Mouse (Mus musculus) ES-E14 (cell line): ENCODE measurements around the gene Cd40lg. TPM values are rescaled to one million over a fixed set of nuclear protein-coding genes. Genes with fewer than 3 reads are reported as not detected.

Experiments used
- DNase-seq: peaks from one replicate; pipeline ENCODE4 v3.0.0-alpha.2; 2013; ENCODE audit warnings: low read depth, low spot score
- H3K27ac ChIP-seq: 2 replicates; pipeline ENCODE4 v1.5.1; 2012; ENCODE audit warnings: low read depth, mild to moderate bottlenecking, low read length, moderate library complexity, mixed read lengths; ENCODE audit not compliant: poor library complexity, insufficient read depth, severe bottlenecking
- H3K36me3 ChIP-seq: 2 replicates; pipeline ENCODE4 v1.6.1; 2012; ENCODE audit warnings: mild to moderate bottlenecking, low read length, moderate library complexity, mixed read lengths; ENCODE audit not compliant: control insufficient read depth, poor library complexity, insufficient read depth, severe bottlenecking
- H3K4me1 ChIP-seq, 2 experiments: fragments of 150-350 bp in 1 of 2; sonication (generic) in 1 of 2; 2 replicates each; pipeline ENCODE4 v1.6.1; 2012; ENCODE audit warnings: low read length in 2 of 2, mild to moderate bottlenecking in 1 of 2, mixed read lengths in 1 of 2; ENCODE audit not compliant: control insufficient read depth in 2 of 2, insufficient read depth in 2 of 2, poor library complexity in 1 of 2
- H3K4me3 ChIP-seq, 2 experiments: fragments of 150-350 bp in 1 of 2; sonication (generic) in 1 of 2; 2 replicates each; pipeline ENCODE4 v1.5.1; 2012; ENCODE audit warnings: low read length in 2 of 2, low read depth in 1 of 2, mild to moderate bottlenecking in 1 of 2, mixed read lengths in 1 of 2; ENCODE audit not compliant: insufficient read depth in 1 of 2, poor library complexity in 1 of 2, severe bottlenecking in 1 of 2
- H3K9ac ChIP-seq: 2 replicates; pipeline ENCODE4 v1.6.1; 2012; ENCODE audit warnings: low read depth, mild to moderate bottlenecking, low read length, mixed read lengths; ENCODE audit not compliant: poor library complexity, insufficient read depth, severe bottlenecking
- H3K9me3 ChIP-seq: fragments of 150-350 bp; sonication (generic); 2 replicates; pipeline ENCODE4 v1.6.1; 2012; ENCODE audit warnings: low read depth, mild to moderate bottlenecking, low read length; ENCODE audit not compliant: control insufficient read depth, insufficient read depth
- CHD2 ChIP-seq: IDR thresholded peaks from 2 replicates; pipeline ENCODE4 v1.6.1; 2014; ENCODE audit warnings: mild to moderate bottlenecking, low read depth, low read length, inconsistent platforms
- HCFC1 ChIP-seq: IDR thresholded peaks from 2 replicates; pipeline ENCODE4 v1.6.1; 2012; ENCODE audit warnings: low read length, inconsistent platforms, borderline replicate concordance; ENCODE audit not compliant: insufficient read depth
- MAFK ChIP-seq: IDR thresholded peaks from 2 replicates; pipeline ENCODE4 v1.6.1; 2014; ENCODE audit warnings: mild to moderate bottlenecking, low read depth, low read length, inconsistent platforms; ENCODE audit not compliant: insufficient read depth
- ZC3H11A ChIP-seq: IDR thresholded peaks from 2 replicates; pipeline ENCODE4 v1.6.1; 2012; ENCODE audit warnings: low read depth, mild to moderate bottlenecking, inconsistent platforms, low read length, borderline replicate concordance
- ZNF384 ChIP-seq: IDR thresholded peaks from 2 replicates; pipeline ENCODE4 v1.6.1; 2012; ENCODE audit warnings: low read depth, low read length, inconsistent platforms
- in situ Hi-C, 2 experiments: fragments of 600-800 bp; cut with MboI; formaldehyde crosslinking; loops; one replicate each; pipeline ENCODE4 v1.15.1; 2025; ENCODE audit warnings: low sequenced_read_pairs in 2 of 2, inconsistent platforms in 1 of 2; ENCODE audit not compliant: unreplicated experiment in 2 of 2
- total RNA-seq: library from RNA; depleted of rRNA; stranded (reverse); fragments of 300-350 nt; gene quantifications from 2 replicates; pipeline ENCODE4 v1.2.3, GENCODE M21; 2012; rRNA removed

The Cd40lg gene
- not detected in 2 replicates for total RNA-seq

DNA sequence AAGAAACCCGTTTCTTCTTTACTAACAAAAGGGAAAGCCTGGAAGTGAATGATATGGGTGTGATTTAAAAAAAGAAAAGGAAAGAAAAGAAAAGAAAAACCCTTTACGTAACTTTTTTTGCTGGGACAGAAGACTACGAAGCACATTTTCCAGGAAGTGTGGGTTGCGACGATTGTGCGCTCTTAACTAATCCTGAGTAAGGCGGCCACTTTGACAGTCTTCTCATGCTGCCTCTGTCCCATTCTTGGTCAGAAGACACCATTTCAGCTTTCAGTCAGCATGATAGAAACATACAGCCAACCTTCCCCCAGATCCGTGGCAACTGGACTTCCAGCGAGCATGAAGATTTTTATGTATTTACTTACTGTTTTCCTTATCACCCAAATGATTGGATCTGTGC lies at the start of gene Cd40lg:
Cd40lg (plus strand) TSS at position 268 of the 400 bp plus-strand sequence.
- in situ Hi-C loops = no loop called here
- Histone ChIP-seq H3K4me1 (no peaks in the 10 kb centered on the region), H3K4me3 (no peak within 1 kb of the TSS), H3K9ac (no peak within 1 kb of the TSS), H3K27ac (no peak within 1 kb of the TSS), H3K9me3 (no peaks in the 10 kb centered on the region), H3K36me3 (no peaks in the 10 kb centered on the region)
- no peak for DNase-seq
- no peak for TF ChIP-seq ZC3H11A
- no peak for TF ChIP-seq HCFC1
- TF ChIP-seq CHD2 = no peak
- TF ChIP-seq ZNF384 = no peak
- TF ChIP-seq MAFK = no peak

GRCm38 (mm10) chrX:57166549-57166948 lies 45.4 kb upstream of the Cd40lg start:
- in situ Hi-C loops = no loop called here
- H3K4me1 ChIP-seq = no peaks in the 10 kb centered on the region
- no peak for DNase-seq
- H3K4me3 ChIP-seq = no peak overlapping the region
- no peak overlapping the region for H3K27ac ChIP-seq
- H3K36me3 ChIP-seq = no peaks in the 10 kb centered on the region
- no peak overlapping the region for H3K9ac ChIP-seq
- H3K9me3 ChIP-seq = no peaks in the 10 kb centered on the region
- TF ChIP-seq HCFC1 (no peak), ZC3H11A (no peak), CHD2 (no peak), ZNF384 (no peak), MAFK (no peak)

DNA sequence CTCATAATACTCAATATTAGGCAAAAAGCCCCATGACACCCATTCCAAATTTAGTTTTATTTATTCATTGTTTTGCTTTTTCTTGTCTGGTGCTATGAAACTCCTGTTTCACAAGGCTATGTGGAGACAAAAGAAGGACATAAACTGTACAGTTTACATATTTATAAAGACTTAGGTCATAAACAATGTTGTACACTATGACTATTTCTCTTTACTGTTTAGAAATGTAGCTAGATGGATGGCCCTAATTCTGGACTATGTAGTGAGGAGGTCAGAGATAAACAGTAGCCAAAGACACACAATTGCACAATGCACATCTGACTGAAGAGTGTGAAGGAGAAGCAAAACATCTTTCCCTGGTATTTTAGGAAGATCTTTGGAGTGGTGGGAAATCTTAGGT lies 40.7 kb upstream of the Cd40lg start:
- no peaks in the 10 kb centered on the region for H3K9me3 ChIP-seq

DNA sequence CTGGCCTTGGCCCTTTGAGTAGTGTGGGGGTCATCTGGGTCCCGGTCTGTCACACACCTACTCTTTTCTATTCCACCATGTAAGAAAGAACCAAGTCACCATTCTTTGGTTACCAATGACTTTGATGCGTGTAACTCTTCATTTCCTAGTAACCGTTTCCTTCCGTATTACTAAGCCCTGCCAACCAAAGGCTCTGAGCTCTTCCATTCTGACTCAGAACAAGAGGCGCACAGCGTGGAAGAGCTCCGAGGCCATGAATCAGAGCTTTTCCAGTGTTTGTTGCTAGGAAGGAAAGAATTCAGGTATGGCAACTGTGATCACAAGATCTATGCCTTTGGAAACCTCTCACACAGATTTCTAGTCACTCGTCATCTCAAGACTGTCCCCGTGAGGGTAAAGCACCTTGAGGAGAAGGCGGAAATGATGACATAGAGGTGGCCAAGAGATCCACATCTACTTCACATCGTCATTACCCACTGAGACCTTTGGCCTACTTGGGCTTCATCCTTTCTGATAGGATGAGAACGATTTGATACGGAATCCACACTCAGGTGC lies 34.6 kb upstream of the Cd40lg start:
- in situ Hi-C loops = no loop called here
- Histone ChIP-seq H3K36me3 (no peaks in the 10 kb centered on the region), H3K4me1 (no peaks in the 10 kb centered on the region), H3K9me3 (no peaks in the 10 kb centered on the region), H3K27ac (no peak overlapping the region), H3K9ac (no peak overlapping the region), H3K4me3 (no peak overlapping the region)
- no peak for DNase-seq
- TF ChIP-seq ZC3H11A (no peak), CHD2 (no peak), MAFK (no peak), HCFC1 (no peak), ZNF384 (no peak)

More for the DNA sequence above, 40.7 kb upstream of the Cd40lg start:
- Histone ChIP-seq H3K27ac (no peak overlapping the region), H3K9ac (no peak overlapping the region), H3K4me1 (no peaks in the 10 kb centered on the region), H3K36me3 (no peaks in the 10 kb centered on the region), H3K4me3 (no peak overlapping the region)
- TF ChIP-seq MAFK (no peak), CHD2 (no peak), ZC3H11A (no peak), HCFC1 (no peak), ZNF384 (no peak)
- in situ Hi-C loops = no loop called here
- DNase-seq = no peak

GRCm38 (mm10) chrX:57182470-57182869 lies 29.5 kb upstream of the Cd40lg start:
- Histone ChIP-seq H3K36me3 (no peaks in the 10 kb centered on the region), H3K9me3 (no peaks in the 10 kb centered on the region), H3K27ac (no peak overlapping the region), H3K4me3 (no peak overlapping the region), H3K9ac (no peak overlapping the region), H3K4me1 (no peaks in the 10 kb centered on the region)
- TF ChIP-seq ZNF384 = no peak
- no peak for TF ChIP-seq MAFK
- TF ChIP-seq CHD2 = no peak
- no peak for TF ChIP-seq ZC3H11A
- TF ChIP-seq HCFC1 = no peak
- DNase-seq = no peak
- in situ Hi-C loops = no loop called here
